ENCODE assay signal across 16 mouse cellular contexts in genomic region chr4:16237771-16238170, GRCm38 (mm10).
"Had no signal": no experiment of that assay in that cellular context is flagged by ENCODE, and none has a peak within 500 bp of the region (broad histone marks: within the 10 kb centered on the region; RNA-seq: fewer than 3 reads in every experiment).

No protein-coding gene starts in this region.

- H3K9ac ChIP-seq: neural tube, embryonic 13.5 days; neural tube, embryonic 15.5 days; stomach, embryonic 15.5 days had no signal

- H3K9me3 ChIP-seq: neural tube, embryonic 13.5 days; neural tube, embryonic 15.5 days; stomach, embryonic 15.5 days had no signal

- DNase-seq: retina, postnatal 1 day; right cerebral cortex, adult 18-20 months; right cerebral cortex, postnatal 14 days; right cerebral cortex, postnatal 25 days; right cerebral cortex, postnatal 4 days; spleen, adult 18-20 months; thymus, adult 18-20 months; thymus, adult 2 months; thymus, postnatal 14 days; thymus, postnatal 25 days; thymus, postnatal 36 days; thymus, postnatal 4 days had no signal

- H3K4me2 ChIP-seq: neural tube, embryonic 13.5 days; neural tube, embryonic 15.5 days; stomach, embryonic 15.5 days had no signal

- H3K27ac ChIP-seq: neural tube, embryonic 13.5 days; neural tube, embryonic 15.5 days; stomach, embryonic 15.5 days; stomach, postnatal 0 days had no signal

- H3K36me3 ChIP-seq: neural tube, embryonic 13.5 days; neural tube, embryonic 15.5 days; stomach, embryonic 15.5 days had no signal

- H3K27me3 ChIP-seq: neural tube, embryonic 13.5 days; neural tube, embryonic 15.5 days; stomach, embryonic 15.5 days had no signal

- H3K4me1 ChIP-seq: neural tube, embryonic 13.5 days; neural tube, embryonic 15.5 days; stomach, embryonic 15.5 days had no signal

- H3K4me3 ChIP-seq: neural tube, embryonic 13.5 days; neural tube, embryonic 15.5 days; stomach, embryonic 15.5 days had no signal
